Mouse (Mus musculus): ENCODE results near the gene Nxpe4.
"Not testable (repeated sequence)": the region's sequence is repeated elsewhere in the genome, so short reads cannot be mapped to it uniquely, and the experiment has no call there.

The Nxpe4 gene

DNA sequence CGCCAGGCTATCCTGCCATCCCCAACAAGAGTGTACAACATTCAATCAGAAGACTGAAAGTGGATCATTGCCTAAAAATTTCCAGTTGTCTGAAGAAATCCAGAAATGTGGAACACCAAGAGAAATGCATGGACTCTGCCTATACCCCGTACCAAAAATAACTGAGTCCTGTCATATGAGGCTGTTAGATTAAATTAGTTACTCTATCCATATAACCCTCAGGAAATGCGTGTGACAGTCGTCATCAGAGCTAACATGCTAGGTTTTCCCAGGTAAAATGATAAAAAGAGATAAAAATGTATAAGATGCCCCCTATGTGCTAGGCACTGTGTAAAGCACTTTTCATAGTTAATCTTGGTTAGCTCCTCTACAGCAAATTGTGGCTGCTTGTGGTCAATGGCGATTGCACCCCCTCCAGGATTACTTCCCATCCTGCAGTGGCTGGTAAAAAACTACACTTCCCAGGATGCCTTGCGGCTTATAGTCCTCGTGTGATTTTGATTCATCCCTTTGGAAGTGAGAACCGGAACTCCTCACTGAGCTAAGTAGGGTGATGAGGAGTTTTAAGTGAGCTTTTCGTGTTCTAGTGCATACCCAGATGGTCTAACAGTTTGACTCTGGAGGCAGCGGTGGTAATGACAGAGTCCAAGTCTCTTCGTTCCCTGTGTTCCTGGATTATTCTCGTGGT lies at the start of gene Nxpe4:
Gene Nxpe4 (plus strand): TSS at position 519 of the 688 bp plus-strand sequence.
- peak; percentile 22 to 47 for DNase-seq

DNA sequence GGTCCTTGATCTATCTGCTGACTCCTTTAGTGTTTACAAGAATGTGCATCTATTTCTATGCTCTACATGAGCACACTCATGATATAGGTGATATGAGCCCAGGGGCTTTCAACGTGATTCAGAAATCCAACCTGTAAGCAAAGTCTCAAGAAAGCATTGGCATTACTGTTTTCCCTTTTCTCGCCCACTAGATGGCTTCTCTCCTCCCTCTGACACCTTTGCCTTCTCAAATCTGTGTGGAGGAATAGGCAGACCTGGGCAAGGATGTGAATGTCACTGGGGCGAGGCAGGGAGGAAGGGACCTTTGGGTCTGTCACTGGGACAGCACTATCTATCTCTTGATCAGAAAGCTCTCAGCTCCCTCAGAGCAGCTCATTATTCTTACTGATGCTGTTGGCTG lies 35.0 kb upstream of the Nxpe4 start:
- no peak for DNase-seq

DNA sequence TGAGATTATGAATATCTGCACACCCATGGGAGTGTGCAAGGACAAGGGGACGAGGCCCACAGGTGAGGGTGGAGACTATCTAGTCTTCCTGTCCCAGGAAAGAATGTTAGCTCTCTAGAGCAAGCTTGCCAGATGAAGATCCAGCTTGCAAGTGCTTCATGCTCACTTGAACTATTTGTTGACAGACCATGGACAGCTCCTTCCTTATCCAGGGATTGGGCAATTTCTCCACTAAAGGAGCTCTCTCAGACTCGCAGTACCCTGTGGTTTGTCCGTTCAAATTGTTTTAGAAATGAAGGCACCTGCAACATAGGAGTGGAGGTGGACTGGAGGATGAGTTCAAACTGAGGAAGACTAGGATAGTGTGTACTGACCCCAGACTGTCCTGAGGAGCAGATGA lies 24.3 kb upstream of the Nxpe4 start:
- no peak for DNase-seq

DNA sequence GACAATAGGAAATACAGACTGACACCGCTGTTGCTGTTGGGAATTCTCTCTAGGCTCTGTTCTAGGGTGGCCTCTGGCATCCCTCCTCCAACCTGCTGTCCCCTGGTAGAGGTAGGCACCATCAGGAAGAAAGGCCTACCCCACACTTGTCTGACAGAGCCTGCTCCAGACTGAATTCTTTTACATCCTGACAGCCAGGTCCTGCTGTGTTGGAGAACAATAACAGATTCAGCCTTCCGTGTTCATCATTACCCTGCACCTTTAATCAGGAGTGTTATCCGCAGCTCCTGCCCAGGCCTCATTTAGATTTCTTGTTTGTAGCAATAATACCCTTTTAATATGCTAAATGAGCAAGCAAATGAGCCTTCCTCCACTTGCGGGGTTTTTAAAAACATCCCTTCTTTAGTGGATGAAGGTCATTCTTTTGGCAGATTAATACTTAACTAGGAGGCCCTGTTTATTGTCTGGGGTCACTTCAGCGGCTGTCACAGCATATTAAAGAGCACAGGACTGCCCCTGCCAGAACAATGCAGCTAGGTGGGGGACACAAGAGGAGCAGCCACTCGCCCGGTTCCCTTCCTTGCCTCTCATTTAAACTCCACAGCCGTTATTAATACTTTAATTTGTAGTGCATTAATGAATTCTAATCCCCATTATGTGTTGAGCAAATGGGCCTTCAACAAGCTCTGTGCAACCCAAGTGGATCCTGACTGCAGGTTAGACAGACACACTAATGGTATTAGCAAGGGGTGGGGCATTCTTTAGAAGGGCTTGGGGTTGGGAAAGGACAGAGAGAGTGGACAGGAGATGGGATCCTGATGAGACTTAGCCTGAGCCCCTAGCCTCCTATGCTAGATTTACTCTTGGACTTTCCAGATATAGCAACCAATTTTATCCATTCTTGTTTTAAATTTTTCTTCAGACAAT lies 21.1 kb upstream of the Nxpe4 start:
- no peak for DNase-seq

DNA sequence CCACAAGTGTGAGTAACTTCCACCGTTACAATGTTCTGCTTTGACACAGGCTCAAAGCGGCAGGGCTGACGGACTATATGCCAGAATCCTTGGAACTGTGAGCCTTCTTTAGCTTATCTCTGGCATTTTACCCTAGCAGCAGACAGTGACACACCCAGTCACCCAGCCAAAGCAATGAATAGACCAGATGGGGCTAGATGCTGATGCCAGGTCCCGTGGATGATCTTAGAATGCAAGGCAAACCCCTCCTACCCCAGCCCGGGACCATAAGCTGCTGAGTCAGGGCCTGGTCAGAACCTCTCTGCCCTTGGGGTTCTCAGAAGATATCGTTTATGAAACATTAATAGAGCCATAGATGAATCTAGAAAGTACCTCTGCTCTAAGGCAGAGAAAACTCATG lies 19.2 kb upstream of the Nxpe4 start:
- DNase-seq: no peak

DNA sequence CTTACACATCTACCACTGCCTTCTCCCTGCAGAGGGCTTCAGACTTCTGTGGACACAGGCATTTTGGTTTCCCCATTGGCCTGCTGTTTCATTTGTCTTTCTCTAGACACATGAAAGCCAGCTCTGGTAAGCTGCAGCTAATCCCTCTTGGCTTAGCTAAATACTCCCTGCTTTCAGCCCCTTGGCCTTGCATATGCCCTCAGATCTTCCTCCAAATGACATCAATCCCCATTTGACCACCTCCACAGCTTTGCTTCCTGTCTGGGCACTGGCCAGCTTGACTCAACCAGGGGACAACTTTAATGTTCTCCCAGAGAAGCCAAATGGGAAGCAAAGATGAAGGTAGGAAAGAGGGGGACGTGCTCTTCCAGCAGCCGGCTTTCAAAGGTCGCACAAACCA lies 15.1 kb upstream of the Nxpe4 start:
- DNase-seq: no peak

DNA sequence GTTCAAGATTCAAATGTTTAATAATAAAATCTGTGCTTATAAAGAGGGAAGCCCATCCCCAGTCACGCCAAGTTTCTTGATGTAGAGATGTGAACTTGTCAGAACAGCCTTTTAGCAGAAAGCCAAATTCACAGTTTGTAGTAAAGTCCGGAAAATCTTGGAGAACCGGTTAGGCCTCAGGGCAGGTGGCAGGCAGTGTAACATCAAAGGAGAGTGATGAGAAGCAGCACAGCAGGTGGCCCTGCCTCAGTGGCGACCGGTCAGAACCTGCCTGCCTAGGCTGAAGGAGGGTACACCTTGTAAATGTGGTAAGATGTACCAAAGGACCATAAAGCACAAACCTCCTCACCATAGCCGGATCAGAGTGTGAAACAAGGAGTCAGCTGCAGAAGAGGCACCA lies 4.7 kb downstream of the Nxpe4 start:
- DNase-seq: not testable (repeated sequence)

DNA sequence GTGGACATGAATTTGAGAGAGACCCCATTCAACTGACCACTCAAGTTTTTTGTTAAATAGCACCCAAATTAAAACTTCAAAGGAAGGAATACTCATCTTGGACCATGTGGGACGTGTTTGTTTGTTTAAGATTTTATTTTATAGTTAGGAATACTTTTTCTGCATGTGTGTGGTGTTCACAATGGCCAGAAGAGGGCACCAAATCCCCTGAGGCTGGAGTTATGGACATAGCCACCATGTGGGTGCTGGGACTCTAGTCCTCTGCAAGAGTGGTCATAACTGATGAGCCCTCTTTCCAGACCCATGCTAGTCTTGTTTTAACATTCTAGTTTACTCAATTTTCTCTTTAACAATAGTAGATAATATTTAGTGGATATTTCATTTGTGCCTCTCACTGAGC lies 14.9 kb downstream of the Nxpe4 start:
- no peak for DNase-seq

DNA sequence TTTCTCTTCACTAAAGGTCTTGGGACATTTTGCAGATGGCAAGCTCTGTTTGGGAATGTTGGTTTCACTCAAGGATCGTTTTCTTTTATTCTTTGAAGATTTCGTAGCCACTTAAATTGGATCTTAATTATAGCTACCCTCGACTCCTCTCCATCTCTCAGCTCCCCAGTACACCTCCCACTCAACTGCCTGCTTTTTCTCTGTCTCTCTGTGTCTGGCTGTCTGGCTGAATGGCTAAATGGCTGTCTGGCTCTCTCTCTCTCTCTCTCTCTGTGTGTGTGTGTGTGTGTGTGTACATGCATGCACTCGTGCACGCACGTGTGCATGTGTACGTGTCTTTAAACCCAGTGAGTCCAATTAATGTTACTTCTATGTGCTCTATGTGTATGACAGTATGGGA lies 19.5 kb downstream of the Nxpe4 start:
- DNase-seq: no peak

DNA sequence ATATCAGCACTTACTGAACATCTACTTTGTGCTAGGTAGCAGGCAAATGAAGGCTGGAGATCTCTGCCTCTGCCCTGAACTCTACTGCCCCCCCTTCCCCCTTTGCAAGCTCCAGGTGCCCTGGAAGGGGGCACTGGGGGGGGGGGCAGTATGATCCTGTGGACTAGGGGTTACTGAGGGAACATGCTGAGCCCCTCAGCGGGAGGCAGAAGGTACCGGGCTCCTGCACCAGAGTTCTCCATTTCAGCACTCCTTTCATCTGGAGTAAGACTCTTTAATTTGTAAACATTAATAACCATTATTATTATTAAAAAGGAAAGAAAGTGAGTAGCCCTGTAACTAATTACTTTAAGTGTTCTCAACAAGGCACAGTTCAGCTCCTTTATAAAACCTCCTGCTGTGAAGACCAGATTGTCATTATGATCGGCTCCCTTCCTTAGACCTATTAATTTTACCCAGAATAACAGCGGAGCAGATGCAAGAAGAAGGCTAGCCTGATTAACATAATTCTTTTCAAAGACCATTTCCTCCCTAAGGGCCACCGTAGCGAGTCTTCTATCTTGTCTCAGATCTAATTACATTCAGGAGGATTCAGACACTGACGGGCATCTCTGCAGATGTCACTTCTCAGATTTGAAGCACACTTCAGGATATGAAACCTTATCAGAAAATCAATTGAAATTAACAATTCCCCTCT lies 21.0 kb downstream of the Nxpe4 start:
- no peak for DNase-seq

DNA sequence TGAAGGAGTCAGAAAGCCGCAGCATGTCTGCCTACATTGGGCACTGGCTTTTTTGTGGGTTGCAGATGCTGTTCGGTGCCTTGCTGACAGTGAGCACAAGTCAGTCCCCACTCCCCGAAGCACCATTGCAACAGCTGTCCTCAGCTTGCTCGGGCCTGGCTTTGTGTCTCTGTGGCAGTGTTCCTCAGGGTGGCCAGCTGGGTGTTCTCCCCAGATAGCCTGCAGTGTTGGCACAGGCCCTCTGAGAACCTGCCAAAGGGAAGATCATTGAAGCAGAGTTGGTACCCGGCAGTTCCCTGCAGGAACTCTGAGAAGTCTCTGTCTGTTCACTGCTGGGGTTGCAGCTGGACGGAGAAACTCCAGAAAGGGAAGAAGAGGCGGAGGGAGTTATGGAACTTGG lies 22.5 kb downstream of the Nxpe4 start:
- DNase-seq: peak; percentile 27 to 41

DNA sequence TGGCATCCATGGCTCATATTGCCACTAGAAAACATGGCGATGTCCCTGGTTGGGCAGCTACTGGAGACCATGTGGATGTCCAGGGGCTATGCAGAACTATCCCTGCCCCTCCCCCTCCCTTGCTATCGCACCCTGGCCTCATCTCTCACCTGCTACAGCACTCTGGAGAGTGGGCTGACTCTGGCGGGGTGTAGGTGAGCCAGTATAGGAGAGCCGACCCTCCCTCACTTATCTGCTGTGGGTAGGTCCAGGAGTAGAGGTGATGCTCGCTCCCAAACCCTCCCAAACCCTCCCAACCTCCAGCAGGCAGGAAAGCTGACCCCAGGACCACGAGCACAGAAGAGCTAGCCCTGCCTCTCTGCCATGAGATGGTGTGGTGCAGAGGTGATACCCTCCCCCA lies 27.0 kb downstream of the Nxpe4 start:
- no peak for DNase-seq

DNA sequence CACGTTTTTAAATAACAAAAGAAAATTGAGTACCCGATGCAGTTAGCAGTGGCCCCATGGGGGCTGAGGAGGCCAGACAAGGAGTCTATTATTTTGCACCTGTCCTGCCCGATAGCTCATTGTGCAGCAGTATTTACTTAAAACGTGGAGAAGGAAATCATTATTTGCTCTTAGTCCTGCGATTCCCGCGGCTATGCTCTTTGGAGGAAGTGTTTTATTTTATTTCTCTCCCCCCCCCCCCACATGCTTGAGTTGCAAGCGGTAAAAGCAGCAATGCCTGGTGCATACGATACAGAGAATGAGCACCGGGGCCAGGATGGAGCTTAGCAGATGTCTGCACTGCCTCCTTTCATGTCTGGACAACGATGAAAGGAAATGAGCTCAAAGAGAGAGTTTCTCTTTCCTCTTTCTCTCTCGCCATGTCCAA lies 35.6 kb downstream of the Nxpe4 start:
- DNase-seq: no peak

DNA sequence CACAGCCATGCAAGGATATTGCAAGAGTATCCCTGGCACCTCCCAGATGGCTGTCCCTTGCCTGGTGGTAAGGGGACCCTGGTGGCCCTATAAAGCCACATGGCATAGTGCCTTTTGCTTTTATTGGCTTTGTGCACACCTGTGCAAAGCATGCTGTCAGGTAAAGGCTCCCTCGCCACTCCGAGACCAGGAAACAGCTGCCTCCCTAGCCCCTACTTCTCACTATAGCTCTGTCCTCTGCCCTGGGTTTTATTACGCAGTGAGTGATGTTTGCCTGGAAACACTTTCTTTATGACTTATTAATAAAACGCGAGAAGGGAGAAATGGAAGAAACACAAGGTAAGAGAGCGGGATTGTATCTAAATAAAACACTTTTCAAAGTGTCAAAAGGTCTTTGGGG lies 49.1 kb downstream of the Nxpe4 start:
- DNase-seq: no peak

DNA sequence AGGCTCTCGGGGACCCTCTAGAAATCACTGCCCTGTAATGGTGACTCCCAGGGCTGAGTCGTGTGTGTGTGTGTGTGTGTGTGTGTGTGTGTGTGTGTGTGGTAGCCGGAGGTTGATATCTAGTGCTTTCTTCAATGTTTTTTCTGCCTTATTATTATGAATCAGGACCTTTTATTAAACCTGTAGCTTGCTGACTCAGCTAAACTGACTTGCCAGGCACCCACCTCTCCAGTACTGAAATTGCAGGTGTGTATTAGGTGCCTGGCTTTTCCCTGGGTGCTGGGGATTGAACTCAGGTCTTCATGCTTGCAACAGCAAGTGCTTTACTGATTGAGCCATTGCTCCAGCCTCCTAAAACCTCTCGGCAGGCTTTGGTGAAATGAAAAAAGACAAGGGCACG lies 50.1 kb downstream of the Nxpe4 start:
- DNase-seq: no peak

DNA sequence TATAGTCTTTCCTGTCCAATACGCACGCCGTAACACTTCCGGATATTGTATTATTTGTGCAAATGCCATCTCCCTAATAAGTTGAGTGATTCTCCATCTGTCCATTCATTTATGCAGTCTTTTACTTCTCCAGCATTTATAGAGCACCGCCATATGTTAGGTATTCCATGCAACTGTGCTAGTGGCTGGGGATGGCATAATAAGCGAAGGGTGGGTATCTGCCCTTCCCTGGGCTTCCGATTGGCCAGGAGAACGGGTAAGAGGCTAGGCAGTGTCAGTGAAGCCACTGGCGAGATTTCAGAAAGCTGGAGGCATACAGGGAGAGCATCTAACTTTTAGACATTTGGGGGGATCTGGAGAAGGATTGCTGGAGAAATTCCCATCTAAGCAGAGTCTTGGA lies 52.9 kb downstream of the Nxpe4 start:
- DNase-seq: no peak

DNA sequence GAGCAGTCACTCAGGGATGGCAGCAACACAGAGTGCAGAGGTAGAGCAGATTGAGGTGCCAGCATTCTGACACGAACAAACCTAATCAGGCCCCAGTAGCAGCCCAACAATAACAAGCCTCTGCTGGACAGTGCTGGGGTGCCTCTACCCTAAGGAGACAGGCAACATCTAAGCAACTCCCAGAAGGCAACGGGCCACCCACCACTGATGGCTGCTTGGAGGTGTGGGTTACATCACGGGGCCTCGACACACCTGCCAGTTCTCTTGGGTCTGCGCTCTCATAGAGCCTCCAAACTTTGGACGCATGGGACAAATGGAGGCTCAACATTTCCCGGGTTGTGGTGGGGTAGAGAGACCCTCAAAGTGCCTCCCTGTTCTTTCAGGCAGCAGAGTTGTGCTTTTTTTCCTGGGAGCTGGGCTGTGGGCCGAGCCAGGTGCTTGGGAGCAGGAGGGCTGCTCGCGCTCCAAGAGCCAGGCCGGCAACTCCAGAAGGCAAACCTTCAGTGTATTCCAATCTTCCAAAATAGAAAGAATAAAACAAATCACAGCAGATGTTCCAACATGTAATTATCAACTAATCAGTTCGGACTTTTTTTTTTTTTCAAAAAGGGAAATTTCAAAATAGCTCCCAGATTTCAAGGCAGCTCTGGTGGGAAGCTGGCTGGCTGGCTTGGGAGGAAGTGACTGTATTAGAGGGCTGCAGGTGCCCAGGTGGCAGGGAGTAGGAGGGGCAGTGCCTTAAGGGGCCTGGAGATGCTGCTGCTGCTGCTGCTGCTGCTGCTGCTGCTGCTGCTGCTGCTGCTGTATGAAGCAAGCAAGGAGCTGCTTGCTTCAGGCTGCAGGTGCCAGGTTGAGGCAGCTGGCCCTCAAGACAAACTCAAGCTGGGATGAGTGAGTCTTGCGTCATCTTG lies 54.5 kb downstream of the Nxpe4 start:
- no peak for DNase-seq

DNA sequence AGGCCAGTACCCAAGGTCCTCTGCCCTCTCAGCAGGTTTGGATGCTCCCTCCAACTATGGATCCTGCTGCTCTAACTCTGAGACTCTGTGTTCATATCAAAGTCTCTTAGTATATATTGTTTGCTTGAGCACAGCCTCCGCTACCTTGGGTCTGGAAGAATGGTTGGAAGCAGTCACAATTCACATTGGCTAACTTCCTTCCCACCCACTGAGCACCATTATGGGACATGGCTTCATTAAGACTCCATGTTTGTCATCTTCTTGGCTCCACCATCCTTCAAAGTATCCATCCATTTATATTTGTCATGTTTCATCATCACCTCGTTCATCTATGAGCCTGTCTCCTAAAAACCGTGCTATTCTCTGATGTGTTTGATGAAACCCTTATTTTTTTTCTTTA lies 68.9 kb downstream of the Nxpe4 start:
- DNase-seq: no peak

DNA sequence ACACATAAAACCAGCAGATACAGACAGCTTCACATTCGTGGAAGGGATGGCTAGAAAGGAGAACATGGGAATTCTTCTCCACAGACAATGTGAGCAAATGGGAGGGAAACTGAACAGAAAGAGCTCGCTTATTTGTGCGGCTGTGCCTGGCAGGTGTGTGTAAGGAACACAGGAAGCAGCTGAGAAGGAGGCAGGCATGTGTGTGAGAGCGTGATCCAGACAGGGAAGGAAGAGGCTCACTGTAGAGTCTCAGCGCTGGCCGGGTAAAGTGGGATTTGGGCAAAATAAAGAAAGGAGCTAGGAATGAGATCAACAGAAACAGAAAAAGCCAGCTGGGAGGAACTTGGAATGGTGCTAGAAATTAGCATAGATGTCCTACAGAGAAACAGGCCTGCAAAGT lies 74.6 kb downstream of the Nxpe4 start:
- DNase-seq: no peak

DNA sequence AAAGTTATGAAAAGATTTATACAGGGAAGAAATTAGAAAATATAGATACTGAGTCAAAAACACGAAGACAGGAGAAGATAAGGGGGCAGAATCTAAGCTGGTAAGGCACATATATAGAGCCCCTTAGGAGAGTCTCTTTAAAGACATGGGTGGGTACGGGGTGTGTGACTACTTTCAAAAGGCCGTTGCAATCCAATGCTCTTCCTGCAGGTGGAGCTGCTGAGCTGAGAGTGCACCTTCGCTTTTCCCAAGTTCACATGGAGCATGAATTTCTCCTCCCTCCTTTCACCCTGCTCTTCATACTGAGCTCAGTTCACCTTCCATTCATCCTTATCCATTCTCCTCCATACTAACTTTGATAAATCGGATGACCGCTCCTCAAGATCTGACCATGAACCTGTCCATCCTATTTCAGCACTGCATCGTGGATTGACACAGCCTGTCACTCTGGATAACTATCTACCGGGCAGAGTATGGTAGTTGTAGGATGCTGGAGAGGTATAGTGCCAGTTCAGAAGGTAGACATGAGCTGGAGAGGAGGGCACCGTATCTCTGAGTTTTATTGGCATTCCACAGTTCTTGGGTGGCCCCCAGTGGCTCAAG lies 76.4 kb downstream of the Nxpe4 start:
- peak; percentile 10 to 20 for DNase-seq

DNA sequence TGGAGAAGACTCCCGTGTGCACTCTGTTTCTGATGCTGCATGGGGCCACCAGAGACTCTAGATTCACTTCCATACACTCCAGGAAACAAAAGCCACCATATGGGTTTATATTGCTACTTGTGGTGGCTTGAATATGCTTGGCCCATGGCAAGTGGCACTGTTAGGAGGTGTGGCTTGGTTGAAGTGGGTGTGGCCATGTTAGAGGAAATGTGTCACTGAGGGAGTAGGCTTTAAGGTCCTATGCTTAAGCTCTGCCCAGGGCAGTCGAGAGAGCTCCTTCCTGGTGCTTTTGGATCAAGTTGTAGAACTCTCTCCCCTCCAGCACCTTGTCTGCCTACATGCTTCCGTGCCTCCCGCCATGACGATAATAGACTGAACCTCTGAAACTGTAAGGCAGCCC lies 77.6 kb downstream of the Nxpe4 start:
- DNase-seq: no peak

DNA sequence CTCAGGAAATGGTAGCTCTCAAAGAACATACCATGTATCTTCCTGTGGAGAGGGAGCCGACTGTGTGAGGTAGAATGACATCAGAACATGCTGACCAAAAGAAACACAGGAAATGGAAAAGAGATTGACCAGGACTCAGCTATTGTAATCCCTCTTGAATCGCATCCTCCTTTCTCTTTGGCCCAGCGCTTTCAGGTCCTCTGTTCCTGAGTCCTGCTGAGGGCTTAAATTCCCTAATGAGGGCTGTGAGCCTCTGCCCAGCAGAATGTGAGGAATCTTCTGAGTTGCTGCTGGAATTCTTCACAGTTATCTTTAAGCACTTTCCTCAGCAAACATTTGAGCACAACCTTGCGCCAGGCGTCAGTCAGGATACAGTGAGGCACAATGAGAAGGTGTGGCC lies 78.6 kb downstream of the Nxpe4 start:
- no peak for DNase-seq
